Mouse (Mus musculus): ENCODE data around the gene Hoxa11.

Gene Hoxa11

DNA sequence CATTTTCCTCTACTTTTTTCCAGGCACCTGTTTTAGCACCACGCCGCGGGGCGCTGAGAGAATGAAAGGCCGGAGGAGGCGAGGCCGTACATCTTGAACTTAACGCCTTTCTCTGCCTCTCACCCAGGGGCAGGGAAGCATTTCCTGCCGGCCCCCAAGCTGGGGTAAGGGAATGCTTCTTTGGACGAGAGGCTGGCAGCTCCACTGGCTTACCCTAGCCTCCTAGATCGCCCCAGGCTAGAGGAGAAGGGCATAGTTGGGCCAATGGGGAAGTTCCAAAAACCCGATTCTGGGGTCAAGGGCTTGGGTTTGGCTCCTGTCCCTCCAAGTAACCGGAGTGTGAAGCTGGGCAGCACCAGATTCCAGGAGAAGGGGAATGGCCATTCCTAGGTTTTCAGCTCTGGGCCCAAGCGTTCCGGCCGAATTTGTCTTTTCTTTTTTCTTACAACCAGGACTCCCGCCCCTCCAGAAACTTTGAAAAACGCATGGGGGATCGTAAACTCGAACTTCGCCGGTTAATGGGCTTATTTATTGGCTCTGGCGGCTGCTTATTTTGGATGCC, 12.5 kb downstream of the Hoxa11 start:
- no peak for DNase-seq (ENCODE audit: extremely low spot score)

DNA sequence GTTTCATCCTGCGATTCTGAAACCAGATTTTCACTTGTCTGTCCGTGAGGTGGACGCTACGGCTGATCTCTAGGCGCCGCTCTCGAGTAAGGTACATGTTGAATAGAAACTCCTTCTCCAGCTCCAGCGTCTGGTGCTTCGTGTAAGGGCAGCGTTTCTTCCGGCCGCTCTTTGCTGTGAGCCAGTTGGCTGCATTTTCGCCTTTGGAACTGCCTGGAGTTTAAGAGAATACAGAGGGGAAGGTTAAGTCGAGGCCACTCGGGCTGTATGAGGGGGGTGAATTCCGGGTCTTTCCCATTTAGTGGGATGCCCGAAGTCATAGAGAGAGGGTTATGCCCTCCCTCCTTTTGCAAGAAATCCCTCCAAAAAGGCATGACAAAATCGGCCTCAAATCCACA, 13.0 kb downstream of the Hoxa11 start:
- no peak for DNase-seq (ENCODE audit: extremely low spot score)

DNA sequence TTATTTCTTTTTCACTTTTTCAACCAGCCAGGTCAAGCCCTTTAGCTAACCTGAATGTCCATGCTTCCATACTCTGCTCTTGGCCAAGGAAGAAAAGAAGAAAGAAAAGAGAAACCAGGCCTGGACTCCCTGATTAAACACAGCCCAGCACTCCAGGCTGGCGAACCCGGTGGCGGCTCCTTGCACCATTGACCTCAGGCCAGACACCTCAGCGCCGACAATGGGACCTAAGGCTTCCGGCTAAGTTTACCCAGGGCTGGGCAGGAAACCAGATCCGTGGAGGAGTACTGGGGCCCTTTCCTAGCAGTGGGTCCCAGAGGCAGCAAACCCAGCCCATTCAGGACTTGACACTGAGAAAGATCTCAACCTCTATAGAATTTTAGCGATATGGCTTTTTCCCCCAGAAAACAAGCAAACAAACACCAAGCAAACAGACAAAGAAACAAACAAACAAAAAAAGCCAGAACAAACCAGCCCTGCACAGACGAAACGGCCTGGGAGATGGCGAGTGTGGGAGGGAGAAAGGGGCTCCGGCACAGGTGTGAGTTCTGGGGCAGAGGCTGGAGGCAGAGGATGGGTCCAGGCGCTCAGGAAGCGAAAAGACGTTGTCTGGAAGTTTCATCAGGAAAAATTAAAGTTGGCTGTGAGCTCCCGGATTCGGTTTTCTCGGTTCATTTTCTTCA, 13.6 kb downstream of the Hoxa11 start:
- DNase-seq (ENCODE audit: extremely low spot score) = no peak

DNA sequence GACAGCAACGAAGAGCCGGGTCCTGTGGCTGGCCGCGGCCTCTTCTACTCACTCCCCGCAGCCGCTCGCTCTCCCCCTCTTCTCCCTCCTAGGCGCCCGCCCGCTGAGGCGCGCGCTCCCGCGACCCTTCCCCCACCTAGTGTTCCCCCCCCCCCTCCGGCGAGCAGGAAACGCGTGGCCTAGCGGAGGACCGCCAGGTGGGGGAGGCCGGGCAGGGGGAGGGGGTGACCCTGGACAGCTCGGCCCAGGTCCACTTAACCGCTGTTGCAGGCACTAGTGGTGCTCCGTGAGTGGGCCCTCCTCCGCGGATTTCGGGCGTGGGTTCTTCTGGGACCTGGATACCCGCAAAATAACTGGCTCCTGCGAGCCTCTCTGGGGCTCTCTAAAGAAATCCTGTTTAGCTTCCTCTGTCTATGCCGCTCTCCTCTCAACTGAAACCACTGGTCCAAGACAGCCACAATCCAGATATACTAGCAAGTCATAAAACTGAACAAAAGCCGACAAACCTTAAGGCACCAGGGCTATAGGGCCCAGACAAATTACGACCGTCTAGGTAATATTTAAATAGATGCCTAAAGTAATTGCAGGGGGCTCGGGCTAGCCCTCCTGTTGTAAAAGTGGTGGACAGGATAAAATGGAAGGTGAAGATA, 15.0 kb downstream of the Hoxa11 start, which contains the start of gene Hoxa9:
Hoxa9 (minus strand) TSS at position 574 of the 650 bp plus-strand sequence.
- no peak for DNase-seq (ENCODE audit: extremely low spot score)

DNA sequence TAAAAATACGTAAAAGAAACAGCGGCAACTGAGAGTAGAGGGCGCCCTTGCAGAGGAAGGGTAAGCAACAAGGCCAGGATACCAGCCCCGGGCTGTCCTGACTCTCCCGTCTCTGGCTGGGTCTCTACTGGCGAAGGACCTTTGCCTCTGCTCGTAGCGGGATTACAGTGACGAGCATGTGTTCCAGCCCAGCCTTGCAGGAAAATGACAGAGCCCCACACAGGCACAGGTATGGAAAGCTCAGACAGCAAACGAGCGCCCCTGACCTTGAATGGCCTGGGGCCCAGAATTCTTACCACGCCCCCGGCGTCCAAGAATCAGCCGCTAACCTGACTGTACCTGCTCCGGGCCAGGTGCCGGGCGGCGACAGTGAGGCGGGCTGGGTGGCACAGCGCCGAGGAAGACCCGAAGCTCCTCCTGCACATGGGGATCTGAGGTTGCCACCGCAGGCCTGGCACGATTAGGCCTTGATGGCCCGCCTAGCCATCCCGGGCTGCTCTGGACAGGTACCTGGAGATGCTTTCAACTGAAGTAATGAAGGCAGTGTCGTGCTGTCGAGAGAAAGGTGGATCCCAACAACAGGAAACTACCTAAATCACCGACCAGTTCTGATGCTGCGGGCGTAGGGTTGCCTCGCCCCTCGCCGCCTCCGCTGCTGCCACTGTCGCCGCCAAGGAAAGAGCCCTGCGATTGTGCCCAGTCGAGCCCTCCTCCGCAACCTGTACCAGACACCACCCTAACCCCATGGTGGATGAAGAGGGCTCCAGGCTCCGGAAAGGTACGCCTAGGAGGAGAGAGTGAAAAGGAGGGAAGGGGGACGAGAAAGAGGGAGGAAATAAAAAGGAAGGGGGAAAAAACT, 15.8 kb downstream of the Hoxa11 start:
- no peak for DNase-seq (ENCODE audit: extremely low spot score)

DNA sequence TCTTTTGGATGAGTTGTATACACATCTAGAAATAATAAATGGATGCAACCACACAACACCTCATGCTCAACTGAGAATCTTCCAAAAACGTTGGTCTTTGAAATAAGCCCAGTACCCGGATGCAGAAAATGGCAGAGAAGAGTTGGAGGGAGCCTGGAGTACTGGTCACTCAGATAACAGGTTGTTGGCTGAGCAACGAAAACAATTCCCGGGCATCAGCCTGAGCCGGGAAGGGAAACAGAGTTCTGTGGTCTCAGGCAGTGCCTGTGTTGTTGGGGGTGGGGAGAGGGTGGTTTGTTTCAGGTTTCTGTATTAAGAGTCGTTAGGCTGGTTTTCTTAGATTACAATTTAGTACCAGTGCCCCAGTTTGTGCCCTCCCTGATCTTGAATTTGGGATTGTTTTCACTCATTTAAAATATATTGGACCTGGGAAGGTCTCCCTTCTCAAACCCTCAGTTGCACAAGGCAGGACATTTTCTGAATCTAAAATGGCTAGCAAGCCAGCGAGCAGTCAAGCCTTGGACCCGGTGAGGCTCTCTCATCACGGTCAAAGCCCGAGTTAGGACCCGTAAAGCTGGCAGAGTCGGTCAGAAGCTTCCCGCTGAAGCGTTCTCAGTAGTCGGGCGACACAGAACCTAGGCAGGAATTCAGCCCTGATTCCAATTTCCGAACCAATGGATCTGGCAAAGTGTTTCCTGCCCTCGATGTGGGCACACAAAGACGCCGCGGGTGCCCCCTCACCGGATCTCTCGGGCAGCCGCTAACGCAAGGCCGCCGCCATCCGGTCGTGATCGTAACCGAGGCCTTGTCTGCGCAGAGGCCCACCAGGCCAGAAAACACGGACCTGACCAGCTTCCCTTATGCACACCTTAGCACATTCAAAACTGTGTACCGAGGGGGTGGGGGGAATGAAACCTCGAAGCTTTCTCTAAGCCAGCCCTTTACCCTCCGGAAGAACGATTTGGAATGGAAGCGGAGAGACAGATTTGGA, 16.8 kb downstream of the Hoxa11 start:
- DNase-seq (ENCODE audit: extremely low spot score) = no peak

DNA sequence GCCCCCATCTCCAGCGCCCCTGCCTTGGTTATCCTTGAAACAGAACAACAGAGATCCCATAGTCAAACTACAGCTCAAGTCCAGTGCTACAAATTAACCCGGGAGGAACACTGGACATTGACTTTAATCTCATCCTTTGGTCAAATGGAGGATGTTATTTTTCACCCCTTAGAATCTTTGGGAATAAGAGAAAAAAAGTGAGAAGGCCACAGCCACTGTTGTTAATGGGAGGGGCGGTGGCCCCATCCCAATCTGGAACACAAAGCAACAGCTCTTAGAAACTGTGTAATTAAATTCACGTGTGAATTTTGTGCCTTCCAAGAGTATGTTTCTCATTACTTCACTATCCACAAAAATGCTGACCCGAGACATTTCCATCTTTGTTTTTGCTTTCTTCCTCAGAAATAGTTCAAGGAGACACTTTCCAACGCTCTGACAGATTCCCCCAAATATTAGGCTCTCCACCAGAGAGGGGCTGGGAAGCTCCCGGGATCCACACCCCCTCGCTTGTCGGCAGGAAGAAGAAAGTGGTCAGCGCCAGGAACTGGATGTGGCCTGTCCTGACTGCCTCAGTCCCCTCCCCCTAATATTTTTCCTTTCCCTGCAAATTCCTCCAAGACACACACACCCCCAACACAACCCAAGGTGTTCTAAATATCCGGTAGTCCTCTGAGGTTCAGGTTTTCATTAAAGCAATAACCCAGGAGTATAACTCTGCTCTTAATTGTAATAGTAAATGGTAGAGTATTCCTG, 18.0 kb downstream of the Hoxa11 start:
- no peak for DNase-seq (ENCODE audit: extremely low spot score)

DNA sequence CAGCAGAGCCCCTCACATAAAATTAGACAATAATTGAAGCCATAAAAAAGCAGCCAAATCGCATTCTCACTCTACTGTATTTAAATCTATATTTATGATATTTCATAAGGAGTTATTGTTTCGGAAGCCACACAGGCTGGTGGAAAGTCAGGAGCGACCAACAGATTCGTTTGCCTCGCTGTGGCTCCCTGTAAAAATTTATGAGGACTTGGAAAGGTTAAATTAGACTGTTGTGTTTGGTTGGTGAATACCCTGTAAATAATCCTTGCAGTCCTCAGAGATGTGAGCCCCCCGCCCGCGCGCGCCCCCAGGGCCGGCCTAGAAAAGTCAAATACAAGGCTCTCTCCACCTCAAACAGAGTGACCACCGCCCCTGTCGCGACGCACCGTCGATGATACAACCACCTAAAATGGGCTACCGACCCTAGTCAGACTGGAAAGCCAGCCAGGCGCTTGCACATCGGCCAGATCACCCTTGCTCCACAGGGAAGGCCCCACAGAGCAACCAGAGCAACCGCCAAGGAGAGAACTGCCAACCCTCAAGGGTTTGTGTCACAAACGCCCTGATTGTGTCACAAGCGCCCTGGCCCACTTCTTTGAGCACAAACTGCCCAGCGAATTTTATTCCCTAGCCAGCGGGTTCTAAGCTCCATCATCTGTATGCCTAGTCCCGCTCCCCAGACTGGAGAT, 18.9 kb downstream of the Hoxa11 start:
- no peak for DNase-seq (ENCODE audit: extremely low spot score)

DNA sequence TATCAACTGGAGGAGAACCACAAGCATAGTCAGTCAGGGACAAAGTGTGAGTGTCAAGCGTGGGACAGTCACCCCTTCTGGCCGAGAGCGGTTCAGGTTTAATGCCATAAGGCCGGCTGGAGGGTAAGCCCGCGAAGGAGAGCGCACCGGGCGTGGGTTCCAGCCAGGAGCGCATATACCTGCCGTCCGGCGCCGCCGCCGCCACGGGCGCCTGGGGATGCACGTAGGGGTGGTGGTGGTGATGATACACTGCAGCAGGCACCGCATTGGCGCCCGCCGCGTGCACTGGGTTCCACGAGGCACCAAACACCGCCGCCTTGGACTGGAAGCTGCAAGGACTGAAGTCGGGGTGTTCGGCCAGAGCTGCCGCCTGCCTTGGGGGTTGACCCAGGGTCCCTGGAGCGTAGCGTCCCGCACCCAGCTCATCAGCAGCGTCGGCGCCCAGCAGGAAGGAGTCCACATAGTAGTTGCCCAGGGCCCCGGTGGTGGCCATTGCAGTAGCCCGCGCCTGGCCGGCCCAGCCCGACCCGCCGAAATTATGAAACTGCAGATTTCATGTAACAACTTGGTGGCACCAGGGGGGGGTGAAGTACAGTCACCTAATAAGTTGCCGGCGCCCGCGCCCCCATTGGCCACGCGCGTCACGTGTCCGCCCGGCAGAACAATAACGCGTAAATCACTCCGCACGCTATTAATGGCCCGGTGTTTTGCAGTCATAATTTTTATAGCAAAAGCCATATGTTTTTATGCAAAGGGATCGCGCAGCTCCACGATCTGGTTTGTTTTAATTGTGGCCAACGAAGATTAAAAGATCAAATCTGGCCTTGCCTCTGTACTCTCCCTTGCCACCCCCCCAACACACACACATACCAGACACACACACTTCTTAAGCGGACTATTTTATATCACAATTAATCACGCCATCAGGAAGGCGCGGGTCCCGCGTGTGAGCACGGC, 19.7 kb downstream of the Hoxa11 start:
- DNase-seq (ENCODE audit: extremely low spot score) = no peak

DNA sequence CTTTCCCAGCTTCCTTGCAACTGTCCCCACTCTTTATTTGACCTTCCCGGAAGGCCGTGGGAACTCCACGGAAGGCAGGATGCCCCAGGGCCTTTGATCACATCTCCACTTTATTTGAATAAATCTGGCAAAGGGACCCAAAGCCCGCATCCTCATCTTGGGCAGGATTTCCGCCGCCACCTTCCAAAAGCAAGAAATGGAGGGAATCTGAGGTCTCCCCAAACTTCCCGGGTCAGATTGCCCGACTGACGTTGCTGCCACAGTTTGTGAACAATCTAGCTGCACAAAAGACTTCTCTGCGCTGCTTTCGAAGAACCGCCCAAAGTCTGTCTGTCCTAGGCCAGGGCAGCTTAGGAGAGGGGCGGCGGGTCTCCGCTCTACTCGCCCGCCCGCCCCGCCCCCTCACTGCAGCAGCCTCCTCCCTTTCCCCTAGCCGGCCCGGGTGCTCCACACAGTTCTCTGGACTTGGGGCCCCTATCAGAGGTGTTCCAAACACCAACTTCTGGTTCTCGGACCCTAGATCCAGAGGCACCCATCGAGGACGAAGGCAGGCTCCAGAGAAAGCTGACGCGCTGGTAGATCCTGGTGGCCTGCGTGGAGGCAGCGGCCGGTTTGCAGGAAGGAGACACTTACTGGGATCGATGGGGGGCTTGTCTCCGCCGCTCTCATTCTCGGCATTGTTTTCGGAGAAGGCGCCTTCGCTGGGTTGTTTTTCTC, 20.6 kb downstream of the Hoxa11 start:
- DNase-seq (ENCODE audit: extremely low spot score) = no peak

DNA sequence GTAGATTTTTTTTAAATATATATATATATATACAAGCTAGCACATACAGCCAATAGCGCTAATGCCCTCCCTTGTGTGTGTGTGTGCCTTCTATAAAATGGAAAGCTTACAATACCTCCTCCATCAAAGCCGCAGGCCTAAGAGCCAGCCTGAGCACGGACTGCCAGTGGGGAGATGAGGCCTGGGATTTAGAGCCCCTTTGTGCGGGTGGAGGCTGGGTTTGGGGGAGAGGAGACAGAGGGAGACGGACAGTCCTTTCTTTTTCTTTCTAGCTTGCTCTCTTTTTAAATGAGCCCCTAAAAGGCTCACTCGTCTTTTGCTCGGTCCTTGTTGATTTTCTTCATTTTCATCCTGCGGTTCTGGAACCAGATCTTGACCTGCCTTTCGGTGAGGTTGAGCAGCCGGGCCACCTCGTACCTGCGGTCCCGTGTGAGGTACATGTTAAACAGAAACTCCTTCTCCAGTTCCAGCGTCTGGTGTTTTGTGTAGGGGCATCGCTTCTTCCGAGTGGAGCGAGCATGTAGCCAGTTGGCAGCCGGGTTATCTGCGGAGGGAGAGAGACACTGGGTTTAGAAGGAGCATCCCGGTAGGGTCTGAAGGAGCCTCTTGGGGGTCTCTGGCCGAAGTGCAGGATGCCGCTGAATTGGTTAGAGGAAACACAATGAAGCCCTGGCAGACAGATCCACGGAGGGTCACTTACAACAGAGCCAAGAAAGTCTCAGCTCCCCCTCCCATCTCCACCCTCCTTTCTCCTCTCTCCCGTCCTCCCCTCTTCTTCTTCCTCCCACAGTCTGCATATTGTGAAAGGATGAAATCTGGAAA, 21.5 kb downstream of the Hoxa11 start:
- DNase-seq (ENCODE audit: extremely low spot score) = no peak

DNA sequence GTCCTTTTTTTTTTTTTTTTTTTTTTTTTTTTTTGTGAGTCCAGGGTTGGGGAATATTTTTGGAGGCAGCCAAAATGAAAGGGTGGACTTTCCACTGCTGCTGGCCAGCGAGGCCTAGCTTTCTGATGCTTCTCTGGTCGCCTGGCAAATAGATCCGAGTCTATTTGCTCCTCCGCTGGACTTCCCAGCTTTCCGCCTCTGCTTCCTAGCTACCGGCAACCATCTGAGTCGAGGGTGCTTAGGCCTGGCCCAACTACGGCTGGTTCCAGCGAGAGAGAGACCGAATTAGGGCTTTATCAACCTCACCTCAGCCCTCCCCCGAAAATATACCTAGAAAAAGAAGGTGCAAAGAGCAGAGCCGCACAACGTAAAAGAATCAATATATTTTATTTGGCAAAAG, 22.9 kb downstream of the Hoxa11 start:
- DNase-seq (ENCODE audit: extremely low spot score) = no peak

DNA sequence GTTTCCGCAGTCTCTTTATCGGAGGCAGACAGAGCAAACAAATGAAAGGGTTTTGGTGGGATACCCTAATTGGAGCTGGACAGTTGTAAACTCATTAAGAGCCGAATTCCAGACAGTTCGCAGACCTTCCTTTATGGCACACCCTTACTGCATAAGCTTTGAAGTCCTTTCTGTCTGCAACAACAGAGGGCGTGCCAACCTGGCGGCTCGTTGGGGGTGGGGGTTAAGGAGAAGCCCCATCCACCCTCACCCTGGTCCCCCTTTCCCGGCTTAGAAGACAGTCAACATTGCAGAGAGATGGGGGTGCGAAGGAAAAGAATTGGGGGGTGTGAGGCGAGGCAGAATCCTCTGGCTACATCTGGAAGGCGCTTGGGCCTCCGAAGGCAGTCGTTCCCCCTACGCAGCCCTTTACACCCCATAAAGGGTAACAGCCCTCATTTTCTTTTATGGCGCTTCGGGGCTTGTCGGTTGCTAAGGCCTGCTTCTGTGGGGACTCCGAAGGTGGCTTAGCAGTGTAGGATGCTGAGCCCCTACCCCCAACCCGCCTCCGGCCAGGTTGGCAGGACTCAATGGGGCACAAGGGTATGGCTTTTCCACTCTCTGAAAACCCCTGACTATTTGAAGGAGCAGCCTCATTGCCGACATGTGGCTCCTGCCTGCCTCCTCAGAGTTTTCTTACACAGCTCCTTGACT, 23.5 kb downstream of the Hoxa11 start:
- no peak for DNase-seq (ENCODE audit: extremely low spot score)

DNA sequence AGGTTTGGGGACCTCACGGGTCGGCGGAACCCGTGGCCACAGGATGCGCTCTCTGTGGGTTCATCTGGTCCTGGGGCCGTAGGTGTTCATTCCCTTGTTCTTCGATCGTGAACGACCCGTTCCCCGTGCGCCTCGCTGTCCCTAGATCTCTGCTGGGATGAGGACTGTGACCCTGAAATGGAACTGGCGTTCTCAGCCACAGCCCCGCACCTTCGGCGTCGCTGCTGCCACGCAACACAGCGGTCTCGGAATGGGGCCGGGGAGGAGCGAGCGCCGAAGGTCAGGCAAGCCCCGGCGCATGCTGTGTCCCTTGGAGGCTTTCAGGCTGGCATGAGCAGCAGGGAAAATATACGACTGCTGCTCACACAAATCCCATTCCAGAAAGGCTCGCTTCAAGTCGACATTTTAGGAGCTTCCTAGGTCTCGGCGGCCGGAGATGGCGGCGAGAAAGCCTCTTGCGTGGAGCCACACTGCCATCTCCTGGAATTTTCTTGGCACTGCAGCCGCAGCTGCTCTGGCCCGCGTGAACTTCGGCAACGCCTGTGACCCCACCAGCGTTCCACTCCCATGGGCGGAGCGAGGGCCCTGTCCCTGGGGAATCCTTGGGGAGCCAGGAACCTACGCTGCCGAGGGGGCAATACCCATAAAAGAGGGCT, 24.1 kb downstream of the Hoxa11 start, which contains the start of gene Hoxa7:
Hoxa7 (minus strand) TSS at position 518 of the 656 bp plus-strand sequence.
- peak; percentile 92 for DNase-seq (ENCODE audit: extremely low spot score)

DNA sequence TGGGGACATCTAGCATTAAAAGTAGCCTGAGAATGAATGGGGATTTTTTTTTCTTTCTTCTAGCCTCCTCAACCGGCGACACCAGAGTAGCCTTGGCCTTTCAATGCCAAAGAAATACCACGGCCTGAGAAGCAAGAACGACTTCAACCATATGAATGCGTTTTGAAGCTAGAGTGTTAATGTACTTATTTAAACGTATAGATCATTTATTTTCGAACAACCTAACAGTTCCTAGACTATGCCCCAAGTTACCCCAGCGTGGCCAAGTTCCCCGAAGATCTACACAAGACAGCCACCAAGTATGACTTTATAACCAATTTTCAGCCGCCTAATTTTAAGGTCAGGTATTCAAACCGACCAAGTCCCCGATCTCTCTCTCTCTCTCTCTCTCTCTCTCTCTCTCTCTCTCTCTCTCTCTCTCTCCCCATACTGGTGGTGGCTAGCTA, 24.7 kb downstream of the Hoxa11 start:
- DNase-seq (ENCODE audit: extremely low spot score) = no peak
